Mouse (Mus musculus) ES-Bruce4 (cell line): ENCODE measurements around the gene Tnk2. TPM values are rescaled to one million over a fixed set of nuclear protein-coding genes. Genes with fewer than 3 reads are reported as not detected.

Experiments
- H3K27ac ChIP-seq: 2 replicates; pipeline ENCODE4 v1.5.1; 2012; ENCODE audit warnings: low read length, inconsistent platforms; ENCODE audit not compliant: insufficient read depth
- H3K27me3 ChIP-seq: 2 replicates; pipeline ENCODE4 v1.6.1; 2012; ENCODE audit warnings: mild to moderate bottlenecking, low read length, inconsistent platforms; ENCODE audit not compliant: control insufficient read depth, poor library complexity, insufficient read depth, severe bottlenecking
- H3K36me3 ChIP-seq: 2 replicates; pipeline ENCODE4 v1.6.1; 2012; ENCODE audit warnings: inconsistent platforms, mild to moderate bottlenecking, low read length, moderate library complexity; ENCODE audit not compliant: control insufficient read depth, poor library complexity, insufficient read depth, severe bottlenecking
- H3K4me1 ChIP-seq: one replicate; pipeline ENCODE4 v1.8.1; 2011; ENCODE audit warnings: low read length; ENCODE audit not compliant: control insufficient read depth, insufficient read depth
- H3K4me3 ChIP-seq: 2 replicates; pipeline ENCODE4 v1.5.1; 2011; ENCODE audit warnings: low read depth, mild to moderate bottlenecking, low read length
- H3K9ac ChIP-seq: 2 replicates; pipeline ENCODE4 v1.6.1; 2012; ENCODE audit warnings: low read depth, mild to moderate bottlenecking, inconsistent platforms; ENCODE audit not compliant: poor library complexity, severe bottlenecking
- H3K9me3 ChIP-seq: replicated peaks from 2 replicates; pipeline ENCODE4 v1.6.1; 2012; ENCODE audit warnings: mild to moderate bottlenecking, low read length, inconsistent platforms; ENCODE audit not compliant: control insufficient read depth, poor library complexity, insufficient read depth, severe bottlenecking
- CTCF ChIP-seq: IDR thresholded peaks from one replicate; pipeline ENCODE4 v1.8.1; 2011; ENCODE audit warnings: low read depth, low read length
- EP300 ChIP-seq: IDR thresholded peaks from 2 replicates; pipeline ENCODE4 v1.6.1; 2011; ENCODE audit warnings: low read depth, low read length; ENCODE audit not compliant: insufficient read depth
- POLR2A ChIP-seq: IDR thresholded peaks from one replicate; pipeline ENCODE4 v1.8.1; 2011; ENCODE audit warnings: low read length; ENCODE audit not compliant: insufficient read depth
- polyA plus RNA-seq: library from polyadenylated mRNA; stranded (reverse); fragments of >200 nt; gene quantifications from 2 replicates; pipeline ENCODE4 v1.2.4, GENCODE M21; 2011; ENCODE audit warnings: low read depth; ENCODE audit not compliant: missing spikeins, insufficient read depth, insufficient read length

Tnk2 gene
- polyA plus RNA-seq, 1 experiment, result 37.6 TPM

GRCm38 (mm10) chr16:32685998-32686397, 42.3 kb downstream of the Tnk2 start:
- Histone ChIP-seq H3K27ac (no peak overlapping the region), H3K4me3 (no peak overlapping the region), H3K9me3 (no peaks in the 10 kb centered on the region), H3K27me3 (no peaks in the 10 kb centered on the region), H3K4me1 (no peaks in the 10 kb centered on the region), H3K9ac (no peak overlapping the region), H3K36me3 (peaks cover 4% of the 10 kb centered on the region; the same call in 1 of the 2 replicates)
- no peak for TF ChIP-seq POLR2A
- no peak for TF ChIP-seq EP300
- no peak for TF ChIP-seq CTCF

GRCm38 (mm10) chr16:32687221-32687620, 43.5 kb downstream of the Tnk2 start:
- TF ChIP-seq EP300 (no peak), POLR2A (no peak), CTCF (no peak)
- H3K9ac ChIP-seq, result no peak overlapping the region
- H3K27me3 ChIP-seq, result no peaks in the 10 kb centered on the region
- H3K4me3 ChIP-seq, result no peak overlapping the region
- H3K9me3 ChIP-seq, result no peaks in the 10 kb centered on the region
- peaks cover 4% of the 10 kb centered on the region; the same call in 1 of the 2 replicates for H3K36me3 ChIP-seq
- no peak overlapping the region for H3K27ac ChIP-seq
- H3K4me1 ChIP-seq, result no peaks in the 10 kb centered on the region

GRCm38 (mm10) chr16:32688770-32689169, 45.1 kb downstream of the Tnk2 start:
- TF ChIP-seq EP300 (no peak), CTCF (no peak), POLR2A (no peak)
- Histone ChIP-seq H3K36me3 (no peaks in the 10 kb centered on the region), H3K4me1 (no peaks in the 10 kb centered on the region), H3K9ac (no peak overlapping the region), H3K9me3 (no peaks in the 10 kb centered on the region), H3K27me3 (no peaks in the 10 kb centered on the region), H3K27ac (no peak overlapping the region), H3K4me3 (no peak overlapping the region)

GRCm38 (mm10) chr16:32689501-32689900, 45.8 kb downstream of the Tnk2 start:
- no peaks in the 10 kb centered on the region for H3K27me3 ChIP-seq
- no peak overlapping the region for H3K4me3 ChIP-seq
- no peaks in the 10 kb centered on the region for H3K9me3 ChIP-seq
- TF ChIP-seq CTCF, result peak; percentile 17
- no peak for TF ChIP-seq EP300
- no peak for TF ChIP-seq POLR2A
- H3K27ac ChIP-seq, result peak overlapping the region; percentile 58; the same call in 1 of the 2 replicates
- no peaks in the 10 kb centered on the region for H3K36me3 ChIP-seq
- peak overlapping the region; percentile 54; the same call in 1 of the 2 replicates for H3K9ac ChIP-seq
- H3K4me1 ChIP-seq, result no peaks in the 10 kb centered on the region

- Histone ChIP-seq H3K9me3 (no peaks in the 10 kb centered on the region), H3K27ac (no peak overlapping the region), H3K9ac (no peak overlapping the region), H3K27me3 (no peaks in the 10 kb centered on the region), H3K4me3 (no peak overlapping the region), H3K36me3 (no peaks in the 10 kb centered on the region), H3K4me1 (no peaks in the 10 kb centered on the region)
- TF ChIP-seq CTCF (peak; percentile 38), POLR2A (no peak)
Observed at GRCm38 (mm10) chr16:32696841-32697464, 53.3 kb downstream of the Tnk2 start.

GRCm38 (mm10) chr16:32697665-32698446, 54.2 kb downstream of the Tnk2 start:
- Histone ChIP-seq H3K27ac (no peak overlapping the region), H3K27me3 (no peaks in the 10 kb centered on the region), H3K9ac (no peak overlapping the region), H3K4me3 (0 out of 2 replicates have a peak overlapping the region, but pooled peaks have one; percentile 5), H3K36me3 (no peaks in the 10 kb centered on the region), H3K4me1 (no peaks in the 10 kb centered on the region), H3K9me3 (no peaks in the 10 kb centered on the region)
- TF ChIP-seq EP300 (no peak), POLR2A (no peak), CTCF (peak; percentile 16)
